Mouse (Mus musculus) granulocyte monocyte progenitor cell, adult 5-6 weeks (primary cell): ENCODE results near the gene Meiob. TPM values are rescaled to one million over a fixed set of nuclear protein-coding genes. Genes with fewer than 3 reads are reported as not detected.

Experiments used
- ATAC-seq: replicated peaks from 2 replicates; pipeline ENCODE4 v1.8.0; 2016; ENCODE audit warnings: mild to moderate bottlenecking, moderate TSS enrichment, inconsistent platforms; ENCODE audit not compliant: poor library complexity, severe bottlenecking
- total RNA-seq, 2 experiments: library from RNA; stranded (forward) in 1 of 2; stranded (reverse) in 1 of 2; fragments of 200-712, 200-1000 nt in 1 of 2; fragments of >200 nt in 1 of 2; fragmentation: Nextera tagmentation in 1 of 2; gene quantifications; 2 replicates each; pipeline ENCODE4 v1.2.3; 2014 to 2017

The Meiob gene
- total RNA-seq, 2 experiments from 2014 or later: not detected

- no peak for ATAC-seq
Observed at GRCm38 (mm10) chr17:24867914-24868313, 63.8 kb downstream of the Meiob start.

- ATAC-seq: no peak
Observed at GRCm38 (mm10) chr17:24873695-24874404, 69.8 kb downstream of the Meiob start.

- ATAC-seq: peak; percentile 35; the same call in 1 of the 2 replicates
Observed at GRCm38 (mm10) chr17:24874405-24874745, 70.3 kb downstream of the Meiob start.

GRCm38 (mm10) chr17:24874989-24875388, 70.9 kb downstream of the Meiob start:
- ATAC-seq: no peak

GRCm38 (mm10) chr17:24877336-24878116, 73.4 kb downstream of the Meiob start:
- ATAC-seq: no peak

GRCm38 (mm10) chr17:24878117-24878397, 74.0 kb downstream of the Meiob start:
- ATAC-seq: no peak

- ATAC-seq: no peak
Observed at GRCm38 (mm10) chr17:24878531-24878930, 74.4 kb downstream of the Meiob start.

GRCm38 (mm10) chr17:24881738-24882440, 77.8 kb downstream of the Meiob start:
- ATAC-seq: peak; percentile 43

- no peak for ATAC-seq
Observed at GRCm38 (mm10) chr17:24884391-24884790, 80.3 kb downstream of the Meiob start.

GRCm38 (mm10) chr17:24885356-24886133, 81.5 kb downstream of the Meiob start:
- ATAC-seq: no peak

- peak; percentile 85 for ATAC-seq
Observed at GRCm38 (mm10) chr17:24886134-24886931, 82.2 kb downstream of the Meiob start, which contains the start of the genes Nubp2 and Spsb3. TSS of gene Nubp2 (minus strand) at chr17:24886349. TSS of gene Spsb3 (plus strand) at chr17:24886643.

- 0 out of 2 replicates have a peak, but pooled peaks have one; percentile 1 for ATAC-seq
Observed at GRCm38 (mm10) chr17:24886932-24887271, 82.8 kb downstream of the Meiob start.

- ATAC-seq: no peak
Observed at GRCm38 (mm10) chr17:24887291-24888080, 83.4 kb downstream of the Meiob start.

GRCm38 (mm10) chr17:24888862-24889261, 84.8 kb downstream of the Meiob start:
- no peak for ATAC-seq

Other genes with a start within 250 kb of the Meiob start
- 61.9 and 83.7 TPM in 2 replicates for gene Tsc2, start 171.7 kb upstream of the Meiob start, total RNA-seq (2014; fragmentation: Nextera tagmentation)
- gene Tsc2, start 171.7 kb upstream of the Meiob start, total RNA-seq (2017): 25.1 and 41.3 TPM in 2 replicates
- gene Nthl1, start 171.6 kb upstream of the Meiob start, total RNA-seq (2014; fragmentation: Nextera tagmentation): 7.1 and 15.7 TPM in 2 replicates
- 11.8 and 13.7 TPM in 2 replicates for gene Nthl1, start 171.6 kb upstream of the Meiob start, total RNA-seq (2017)
- gene Slc9a3r2, start 154.0 kb upstream of the Meiob start, total RNA-seq (2014; fragmentation: Nextera tagmentation): 0.45 and 1.0 TPM in 2 replicates
- gene Slc9a3r2, start 154.0 kb upstream of the Meiob start, total RNA-seq (2017): 1.8 and 3.0 TPM in 2 replicates
- not detected in 2 replicates for gene Npw, start 145.8 kb upstream of the Meiob start, total RNA-seq (2014; fragmentation: Nextera tagmentation)
- gene Npw, start 145.8 kb upstream of the Meiob start, total RNA-seq (2017): 0.82 TPM in 1 of 2 replicates, not detected in the other
- gene Zfp598, start 134.6 kb upstream of the Meiob start, total RNA-seq (2014; fragmentation: Nextera tagmentation): 18.2 and 40.4 TPM in 2 replicates
- 16.1 and 17.8 TPM in 2 replicates for gene Zfp598, start 134.6 kb upstream of the Meiob start, total RNA-seq (2017)
- gene Syngr3, start 114.3 kb upstream of the Meiob start, total RNA-seq (2014; fragmentation: Nextera tagmentation): not detected in 2 replicates
- gene Syngr3, start 114.3 kb upstream of the Meiob start, total RNA-seq (2017): not detected in 2 replicates
- gene Gfer, start 108.1 kb upstream of the Meiob start, total RNA-seq (2014; fragmentation: Nextera tagmentation): 28.9 and 33.2 TPM in 2 replicates
- gene Gfer, start 108.1 kb upstream of the Meiob start, total RNA-seq (2017): 45.1 and 64.0 TPM in 2 replicates
- 1.4 TPM in 1 of 2 replicates, not detected in the other for gene Noxo1, start 108.1 kb upstream of the Meiob start, total RNA-seq (2014; fragmentation: Nextera tagmentation)
- gene Noxo1, start 108.1 kb upstream of the Meiob start, total RNA-seq (2017): 0.60 and 2.1 TPM in 2 replicates
- 39.5 and 44.5 TPM in 2 replicates for gene Tbl3, start 96.6 kb upstream of the Meiob start, total RNA-seq (2014; fragmentation: Nextera tagmentation)
- 44.1 and 54.9 TPM in 2 replicates for gene Tbl3, start 96.6 kb upstream of the Meiob start, total RNA-seq (2017)
- gene Rnf151, start 86.2 kb upstream of the Meiob start, total RNA-seq (2014; fragmentation: Nextera tagmentation): 1.2 TPM in 1 of 2 replicates, not detected in the other
- not detected in 2 replicates for gene Rnf151, start 86.2 kb upstream of the Meiob start, total RNA-seq (2017)
- gene Rps2, start 86.2 kb upstream of the Meiob start, total RNA-seq (2014; fragmentation: Nextera tagmentation): 4,639 and 4,919 TPM in 2 replicates
- gene Rps2, start 86.2 kb upstream of the Meiob start, total RNA-seq (2017): 1,990 and 2,495 TPM in 2 replicates
- 247 and 248 TPM in 2 replicates for gene Ndufb10, start 79.8 kb upstream of the Meiob start, total RNA-seq (2014; fragmentation: Nextera tagmentation)
- gene Ndufb10, start 79.8 kb upstream of the Meiob start, total RNA-seq (2017): 237 and 286 TPM in 2 replicates
- 0.73 TPM in 1 of 2 replicates, not detected in the other for gene Rpl3l, start 76.5 kb upstream of the Meiob start, total RNA-seq (2014; fragmentation: Nextera tagmentation)
- gene Rpl3l, start 76.5 kb upstream of the Meiob start, total RNA-seq (2017): 0.52 TPM in 1 of 2 replicates, not detected in the other
- gene Msrb1, start 67.6 kb upstream of the Meiob start, total RNA-seq (2014; fragmentation: Nextera tagmentation): 255 and 331 TPM in 2 replicates
- gene Msrb1, start 67.6 kb upstream of the Meiob start, total RNA-seq (2017): 160 and 195 TPM in 2 replicates
- not detected in 2 replicates for gene Hs3st6, start 51.3 kb upstream of the Meiob start, total RNA-seq (2014; fragmentation: Nextera tagmentation)
- not detected in 2 replicates for gene Hs3st6, start 51.3 kb upstream of the Meiob start, total RNA-seq (2017)
- gene Hagh, start 35.9 kb downstream of the Meiob start, total RNA-seq (2014; fragmentation: Nextera tagmentation): 35.3 and 46.1 TPM in 2 replicates
- 18.2 and 45.8 TPM in 2 replicates for gene Hagh, start 35.9 kb downstream of the Meiob start, total RNA-seq (2017)
- gene Fahd1, start 46.1 kb downstream of the Meiob start, total RNA-seq (2014; fragmentation: Nextera tagmentation): 13.7 and 15.1 TPM in 2 replicates
- gene Fahd1, start 46.1 kb downstream of the Meiob start, total RNA-seq (2017): 11.4 and 14.3 TPM in 2 replicates
- not detected in 2 replicates for gene Igfals, start 61.7 kb downstream of the Meiob start, total RNA-seq (2014; fragmentation: Nextera tagmentation)
- gene Igfals, start 61.7 kb downstream of the Meiob start, total RNA-seq (2017): not detected in 2 replicates
- 103 and 108 TPM in 2 replicates for gene Nubp2, start 82.1 kb downstream of the Meiob start, total RNA-seq (2014; fragmentation: Nextera tagmentation)
- gene Nubp2, start 82.1 kb downstream of the Meiob start, total RNA-seq (2017): 42.8 and 48.2 TPM in 2 replicates
- 15.7 and 29.3 TPM in 2 replicates for gene Spsb3, start 82.4 kb downstream of the Meiob start, total RNA-seq (2014; fragmentation: Nextera tagmentation)
- 10.4 and 15.8 TPM in 2 replicates for gene Spsb3, start 82.4 kb downstream of the Meiob start, total RNA-seq (2017)
- 8.9 and 15.1 TPM in 2 replicates for gene Eme2, start 90.8 kb downstream of the Meiob start, total RNA-seq (2014; fragmentation: Nextera tagmentation)
- gene Eme2, start 90.8 kb downstream of the Meiob start, total RNA-seq (2017): 12.5 and 14.9 TPM in 2 replicates
- gene Mrps34, start 90.8 kb downstream of the Meiob start, total RNA-seq (2014; fragmentation: Nextera tagmentation): 62.0 and 75.0 TPM in 2 replicates
- gene Mrps34, start 90.8 kb downstream of the Meiob start, total RNA-seq (2017): 36.7 and 41.9 TPM in 2 replicates
- 18.8 and 22.9 TPM in 2 replicates for gene Nme3, start 92.2 kb downstream of the Meiob start, total RNA-seq (2014; fragmentation: Nextera tagmentation)
- gene Nme3, start 92.2 kb downstream of the Meiob start, total RNA-seq (2017): 21.2 and 27.1 TPM in 2 replicates
- 49.0 and 84.5 TPM in 2 replicates for gene Mapk8ip3, start 132.7 kb downstream of the Meiob start, total RNA-seq (2014; fragmentation: Nextera tagmentation)
- 18.2 and 21.0 TPM in 2 replicates for gene Mapk8ip3, start 132.7 kb downstream of the Meiob start, total RNA-seq (2017)
- 109 and 130 TPM in 2 replicates for gene Jpt2, start 156.4 kb downstream of the Meiob start, total RNA-seq (2014; fragmentation: Nextera tagmentation)
- 104 and 114 TPM in 2 replicates for gene Jpt2, start 156.4 kb downstream of the Meiob start, total RNA-seq (2017)
- 27.3 and 27.6 TPM in 2 replicates for gene Cramp1l, start 211.5 kb downstream of the Meiob start, total RNA-seq (2014; fragmentation: Nextera tagmentation)
- gene Cramp1l, start 211.5 kb downstream of the Meiob start, total RNA-seq (2017): 7.8 and 8.2 TPM in 2 replicates
- gene Ift140, start 211.8 kb downstream of the Meiob start, total RNA-seq (2014; fragmentation: Nextera tagmentation): 12.3 and 22.1 TPM in 2 replicates
- 15.6 and 28.8 TPM in 2 replicates for gene Ift140, start 211.8 kb downstream of the Meiob start, total RNA-seq (2017)